Comparison of ENCODE assay signal across 8 mouse cellular contexts in the genomic region with DNA sequence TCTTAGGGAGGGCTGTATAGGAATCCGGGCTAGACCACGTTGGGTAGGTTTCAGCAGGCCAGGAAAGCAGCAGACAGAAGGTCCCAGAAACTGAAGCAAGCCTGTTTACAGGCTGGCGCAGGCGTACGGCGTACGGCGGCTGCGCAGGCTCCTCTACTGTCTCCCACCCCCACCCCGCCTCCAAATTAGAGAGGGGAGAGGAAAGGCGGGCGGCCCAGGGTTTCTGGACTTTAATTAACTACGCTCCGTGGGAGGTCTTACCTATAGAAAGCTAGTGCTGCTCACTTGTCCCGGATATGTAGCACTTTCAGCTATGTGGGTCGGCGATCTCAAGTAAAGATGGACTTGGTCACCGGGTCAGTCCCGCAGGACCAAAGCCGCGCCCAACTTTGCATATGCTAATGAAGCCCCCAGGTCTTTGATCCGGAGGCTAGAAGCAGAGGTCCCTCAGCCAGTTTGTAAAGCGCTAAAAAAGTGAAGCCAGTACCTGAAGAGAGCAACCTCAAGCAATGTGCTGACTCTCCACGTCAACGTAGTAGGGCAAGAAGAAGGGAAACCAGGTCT. TPM values are rescaled to one million over a fixed set of nuclear protein-coding genes. Genes with fewer than 3 reads are reported as not detected.
DNase-seq lines count a peak whose midpoint lies in the region; ATAC-seq and TF ChIP-seq lines count a peak whose summit lies in the region.

Gene Slc19a3 (minus strand): TSS at position 340 of the 564 bp plus-strand sequence.

- no peaks in the 10 kb centered on the region for H3K9me3 ChIP-seq in intestine, embryonic 15.5 days

- 0 out of 2 replicates have a peak, but pooled peaks cover 5% of the 10 kb centered on the region for H3K4me1 ChIP-seq in intestine, embryonic 15.5 days (replicated peaks)
- H3K4me1 ChIP-seq in thymus, adult 2 months (replicated peaks; ENCODE audit: control insufficient read depth, insufficient read depth, low read length): no peaks in the 10 kb centered on the region

- no peaks in the 10 kb centered on the region for H3K36me3 ChIP-seq in intestine, embryonic 15.5 days
- H3K36me3 ChIP-seq in thymus, adult 2 months (ENCODE audit: control insufficient read depth, insufficient read depth, low read length): no peaks in the 10 kb centered on the region

- WGBS in intestine, embryonic 15.5 days: 2% methylated on average over 25 of the region's 25 CpGs
- WGBS in thymus, adult 2 months: 6% methylated on average over 25 of the region's 25 CpGs

- intact Hi-C loops in left cerebral cortex, postnatal 14 days (cut with DNase I): no loop called here

- peak within 1 kb of the TSS; percentile 80 for H3K4me2 ChIP-seq in intestine, embryonic 15.5 days (replicated peaks)

- H3K27me3 ChIP-seq in intestine, embryonic 15.5 days (replicated peaks): no peaks in the 10 kb centered on the region
- no peaks in the 10 kb centered on the region for H3K27me3 ChIP-seq in thymus, adult 2 months (ENCODE audit: control insufficient read depth, insufficient read depth, low read length)

- peak within 1 kb of the TSS; percentile 39 for H3K9ac ChIP-seq in intestine, embryonic 15.5 days

- TF ChIP-seq CTCF in thymus, adult 2 months (IDR thresholded peaks at IDR 0.05; ENCODE audit: borderline replicate concordance, control insufficient read depth, extremely low read depth, insufficient read depth, low read length, poor library complexity): no peak

- TF ChIP-seq POLR2A in thymus, adult 2 months (IDR thresholded peaks at IDR 0.05; ENCODE audit: control insufficient read depth, extremely low read depth, insufficient read depth, low read length, poor library complexity): no peak

- peak; percentile 16 for DNase-seq in adrenal gland, postnatal 14 days
- peak; percentile 17 for DNase-seq in cerebellum, adult 9-10 months
- peak; percentile 8 to 9 for DNase-seq in frontal cortex, postnatal 25 days (ENCODE audit: low spot score in 2 of 2)
- DNase-seq in left cerebral cortex, postnatal 14 days (ENCODE audit: low spot score in 2 of 2): peak; percentile 26 to 41
- peak; percentile 16 for DNase-seq in right cerebral cortex, postnatal 36 days (ENCODE audit: low spot score in 2 of 2)
- no peak for DNase-seq in thymus, adult 2 months

- peak within 1 kb of the TSS; percentile 46 for H3K4me3 ChIP-seq in intestine, embryonic 15.5 days (replicated peaks)
- H3K4me3 ChIP-seq in thymus, adult 2 months (ENCODE audit: control insufficient read depth, insufficient read depth, low read length): no peak within 1 kb of the TSS

- peak; percentile 85 for ATAC-seq in intestine, embryonic 15.5 days
- peak; percentile 73 for ATAC-seq in megakaryocyte progenitor cell, adult 5-6 weeks (replicated peaks; ENCODE audit: poor library complexity)

- no peak within 1 kb of the TSS for H3K27ac ChIP-seq in intestine, embryonic 15.5 days
- H3K27ac ChIP-seq in thymus, adult 2 months (ENCODE audit: control insufficient read depth, insufficient read depth, low read length): no peak within 1 kb of the TSS

RNA-seq across cellular contexts. Expression of gene Slc19a3, which starts in this region (rescaled TPM):
- 0.26 TPM in 1 of 2 replicates, not detected in the other for total RNA-seq in adrenal gland, postnatal 14 days (2021)
- 1.0 and 1.1 TPM in 2 replicates for polyA plus RNA-seq in intestine, embryonic 15.5 days (2015; fragmentation: Nextera tagmentation; extraction: Ambion mirVana)
- 1 to 10 TPM; 2.1 to 2.5 TPM for total RNA-seq in left cerebral cortex, postnatal 14 days (2021)
- total RNA-seq in megakaryocyte progenitor cell, adult 5-6 weeks (2015): not detected in 2 replicates
- total RNA-seq in megakaryocyte progenitor cell, adult 5-6 weeks (2017): not detected in 2 replicates
- polyA plus RNA-seq in thymus, adult 2 months (2012; rRNA removed): 0.06 and 0.07 TPM in 2 replicates

Comparison
In these comparisons a context has a peak if more than half of its experiments do, and no peak if none do; other contexts are left out.
1. Peak in DNase-seq in adrenal gland, postnatal 14 days; RNA of the gene not detected or under 1 TPM.
2. Peak in ATAC-seq in megakaryocyte progenitor cell, adult 5-6 weeks; RNA of the gene not detected or under 1 TPM.